Comparison of ENCODE assay signal across 8 mouse cellular contexts in the genomic region with DNA sequence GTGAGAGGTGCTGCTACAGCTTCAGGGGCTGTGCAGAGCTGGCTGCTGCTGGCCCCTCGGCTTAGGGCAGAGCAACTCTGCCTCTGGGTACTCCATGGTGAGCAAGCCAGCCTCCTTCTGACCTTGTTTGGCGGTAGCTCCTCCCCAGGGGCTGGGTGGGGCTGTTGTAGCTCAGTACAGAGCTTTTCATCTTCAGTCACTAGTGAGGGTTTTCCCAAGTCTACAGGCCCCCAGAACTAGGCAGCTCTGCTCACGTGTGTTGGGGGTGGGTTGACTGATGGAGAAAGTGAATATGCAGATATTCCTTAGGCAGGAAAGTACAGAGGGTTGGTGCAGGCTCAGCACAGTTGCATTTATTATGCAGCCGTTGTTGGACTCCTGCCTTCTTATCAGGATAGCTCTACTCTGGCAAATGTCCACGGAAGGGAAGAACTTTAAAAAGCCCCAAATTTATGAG.
DNase-seq lines count a peak whose midpoint lies in the region; ATAC-seq and TF ChIP-seq lines count a peak whose summit lies in the region.

No protein-coding gene starts in this region.

- H3K9ac ChIP-seq in midbrain, embryonic 13.5 days (replicated peaks) = no peak overlapping the region
- H3K9ac ChIP-seq in midbrain, embryonic 11.5 days (ENCODE audit: low read length) = no peak overlapping the region
- H3K9ac ChIP-seq in limb, embryonic 14.5 days (ENCODE audit: low read depth, low read length, severe bottlenecking) = no peak overlapping the region

- no peak overlapping the region for H3K4me3 ChIP-seq in midbrain, embryonic 13.5 days (replicated peaks)
- H3K4me3 ChIP-seq in midbrain, embryonic 11.5 days (ENCODE audit: low read depth, low read length) = no peak overlapping the region
- H3K4me3 ChIP-seq in limb, embryonic 14.5 days (replicated peaks; ENCODE audit: low read length) = no peak overlapping the region

- TF ChIP-seq POLR2A in limb, embryonic 14.5 days (IDR thresholded peaks at IDR 0.05; ENCODE audit: borderline replicate concordance, extremely low read depth, insufficient read depth, insufficient read length) = no peak

- H3K4me2 ChIP-seq in midbrain, embryonic 13.5 days (replicated peaks) = no peak overlapping the region
- H3K4me2 ChIP-seq in midbrain, embryonic 11.5 days = no peak overlapping the region
- no peak overlapping the region for H3K4me2 ChIP-seq in limb, embryonic 14.5 days (replicated peaks; ENCODE audit: low read depth, low read length, severe bottlenecking)

- peak; percentile 51; the same call in 1 of the 2 replicates for ATAC-seq in midbrain, embryonic 13.5 days
- ATAC-seq in midbrain, embryonic 11.5 days (ENCODE audit: low FRiP score) = no peak
- ATAC-seq in limb, embryonic 14.5 days (ENCODE audit: low FRiP score, low read depth) = peak; percentile 66
- ATAC-seq in cerebellum, adult (ENCODE audit: insufficient number of reproducible peaks, low FRiP score, low TSS enrichment) = no peak

- no peak for DNase-seq in midbrain, embryonic 11.5 days (ENCODE audit: low spot score, missing footprints)
- peak; percentile 49 for DNase-seq in adrenal gland, postnatal 25 days
- DNase-seq in gastrocnemius, postnatal 14 days = peak; percentile 74
- no peak for DNase-seq in limb, embryonic 14.5 days (ENCODE audit: low spot score)
- DNase-seq in yolk sac, embryonic 10.5 days (ENCODE audit: low spot score) = no peak
- DNase-seq in Muller cell, postnatal 12 days (ENCODE audit: inconsistent ontology term) = no peak

- H3K36me3 ChIP-seq in midbrain, embryonic 13.5 days = no peaks in the 10 kb centered on the region
- H3K36me3 ChIP-seq in midbrain, embryonic 11.5 days (ENCODE audit: control insufficient read depth, insufficient read depth, low read length) = peaks cover 3% of the 10 kb centered on the region; the same call in 1 of the 2 replicates
- peaks cover 32% of the 10 kb centered on the region for H3K36me3 ChIP-seq in limb, embryonic 14.5 days (ENCODE audit: control insufficient read depth, insufficient read depth, low read length)

- H3K4me1 ChIP-seq in midbrain, embryonic 13.5 days (replicated peaks) = peaks cover 5% of the 10 kb centered on the region; the same call in 1 of the 2 replicates
- H3K4me1 ChIP-seq in midbrain, embryonic 11.5 days (ENCODE audit: control insufficient read depth, insufficient read depth, low read length) = 0 out of 2 replicates have a peak, but pooled peaks cover 2% of the 10 kb centered on the region
- H3K4me1 ChIP-seq in limb, embryonic 14.5 days (ENCODE audit: control insufficient read depth, insufficient read depth, low read length) = peaks cover 53% of the 10 kb centered on the region

- H3K27ac ChIP-seq in midbrain, embryonic 13.5 days = no peak overlapping the region
- no peak overlapping the region for H3K27ac ChIP-seq in midbrain, embryonic 11.5 days (ENCODE audit: low read depth, low read length)
- peak overlapping the region; percentile 81 for H3K27ac ChIP-seq in limb, embryonic 14.5 days (replicated peaks; ENCODE audit: low read depth, low read length)

- intact Hi-C loops in gastrocnemius, postnatal 14 days (cut with DNase I; ENCODE audit: low total_unique reads) = no loop called here

- 46% methylated on average over 5 of the region's 5 CpGs for WGBS in midbrain, embryonic 13.5 days
- 59% methylated on average over 5 of the region's 5 CpGs for WGBS in midbrain, embryonic 11.5 days
- WGBS in limb, embryonic 14.5 days = 14% methylated on average over 5 of the region's 5 CpGs

- H3K9me3 ChIP-seq in midbrain, embryonic 13.5 days = no peaks in the 10 kb centered on the region
- H3K9me3 ChIP-seq in midbrain, embryonic 11.5 days (ENCODE audit: control insufficient read depth, low read length) = no peaks in the 10 kb centered on the region
- no peaks in the 10 kb centered on the region for H3K9me3 ChIP-seq in limb, embryonic 14.5 days (ENCODE audit: control insufficient read depth, low read length)

- H3K27me3 ChIP-seq in midbrain, embryonic 13.5 days = no peaks in the 10 kb centered on the region
- H3K27me3 ChIP-seq in midbrain, embryonic 11.5 days (ENCODE audit: control insufficient read depth, insufficient read depth, low read length) = no peaks in the 10 kb centered on the region
- H3K27me3 ChIP-seq in limb, embryonic 14.5 days (ENCODE audit: control insufficient read depth, insufficient read depth, low read length) = no peaks in the 10 kb centered on the region

Comparison
In these comparisons a context has a peak if more than half of its experiments do, and no peak if none do; other contexts are left out.
1. ATAC-seq: peak in midbrain, embryonic 13.5 days (single experiment) and limb, embryonic 14.5 days (single experiment); none in midbrain, embryonic 11.5 days (single experiment) and cerebellum, adult (single experiment).
2. DNase-seq: peak in adrenal gland, postnatal 25 days (single experiment) and gastrocnemius, postnatal 14 days (single experiment); none in midbrain, embryonic 11.5 days (single experiment), limb, embryonic 14.5 days (single experiment), yolk sac, embryonic 10.5 days (single experiment) and Muller cell, postnatal 12 days (single experiment).